Mouse (Mus musculus) B cell, adult 62 days (primary cell): ENCODE results near the gene Klrb1. TPM values are rescaled to one million over a fixed set of nuclear protein-coding genes. Genes with fewer than 3 reads are reported as not detected.

Experiments used
- total RNA-seq: library from RNA; stranded (reverse); gene quantifications from 4 replicates; pipeline ENCODE4 v1.2.4, GENCODE M21; 2023

The Klrb1 gene
- 0.78 to 1.2 TPM in 2 of 4 replicates, not detected in the others for total RNA-seq

DNA sequence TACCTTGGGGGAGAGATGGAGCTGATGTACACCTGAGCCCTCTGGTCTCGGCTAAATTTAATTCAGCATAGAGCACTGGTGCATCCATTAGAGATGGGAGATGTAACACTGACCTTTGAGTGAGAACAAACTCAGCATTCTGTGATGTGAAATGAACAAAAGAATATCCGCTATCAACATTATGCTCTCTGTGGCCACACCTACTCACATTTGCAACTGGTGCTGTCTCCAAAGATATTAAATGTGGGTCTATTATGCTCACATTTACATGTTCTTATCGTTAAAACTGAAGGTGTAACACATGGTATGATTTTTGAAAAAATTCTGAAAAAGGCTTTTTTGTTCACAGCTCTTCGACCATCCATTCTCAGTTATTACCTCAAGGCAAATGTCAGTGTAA lies at the start of gene Klrb1:
Gene Klrb1, minus strand, starts transcription at position 101 of the 400 bp plus-strand sequence.

DNA sequence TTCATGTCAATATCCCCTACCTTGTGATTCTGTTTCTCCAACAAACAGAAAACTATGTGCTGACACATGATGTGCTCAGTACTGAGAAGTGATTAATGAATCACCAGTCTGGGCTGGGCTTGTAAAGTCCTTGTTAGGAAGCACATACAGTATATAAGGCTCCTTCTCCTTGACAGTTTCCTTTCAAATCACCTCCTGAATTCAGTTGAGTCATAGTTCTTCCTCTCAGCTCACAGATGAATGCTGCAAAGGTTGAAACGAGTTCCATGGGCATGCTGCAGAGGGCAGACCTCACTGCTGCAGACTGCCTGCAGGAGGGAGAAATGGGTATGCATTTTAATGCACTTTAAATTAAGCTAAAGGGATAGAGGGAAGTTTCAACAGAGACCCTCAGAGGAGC lies 60.7 kb downstream of the Klrb1 start, which contains the start of gene Clec2h:
Gene Clec2h, plus strand, starts transcription at position 180 of the 400 bp plus-strand sequence.

Other genes with a start within 250 kb of the Klrb1 start
- gene Pzp, start 196.3 kb downstream of the Klrb1 start, total RNA-seq = not detected in 4 replicates
- not detected in 4 replicates for gene A2ml1, start 141.5 kb downstream of the Klrb1 start, total RNA-seq
- gene Klrb1a, start 99.5 kb downstream of the Klrb1 start, total RNA-seq = 0.44 to 1.4 TPM in 2 of 4 replicates, not detected in the others
- gene Clec2h, start 60.7 kb downstream of the Klrb1 start, total RNA-seq = 142 to 160 TPM (median 148 TPM) in 4 replicates
- gene Klrb1c, start 66.2 kb upstream of the Klrb1 start, total RNA-seq = 0.86 to 1.7 TPM (median 0.91 TPM) in 4 replicates
- not detected in 4 replicates for gene Gm44511, start 103.3 kb upstream of the Klrb1 start, total RNA-seq
- 0.63 to 2.4 TPM (median 0.74 TPM) in 4 replicates for gene Klrb1b, start 103.3 kb upstream of the Klrb1 start, total RNA-seq
- 57.3 to 68.0 TPM (median 63.4 TPM) in 4 replicates for gene Clec2i, start 164.5 kb upstream of the Klrb1 start, total RNA-seq
- gene BC035044, start 168.1 kb upstream of the Klrb1 start, total RNA-seq = 77.5 to 80.6 TPM (median 79.9 TPM) in 4 replicates
- 6.9 to 13.2 TPM (median 10.2 TPM) in 4 replicates for gene Clec2g, start 211.3 kb upstream of the Klrb1 start, total RNA-seq